Mouse (Mus musculus) liver, embryonic 14.5 days (tissue): ENCODE data around the gene Mvb12a. TPM values are rescaled to one million over a fixed set of nuclear protein-coding genes. Genes with fewer than 3 reads are reported as not detected.
"Not testable (repeated sequence)": the region's sequence is repeated elsewhere in the genome, so short reads cannot be mapped to it uniquely, and the experiment has no call there.

Source experiments
- ATAC-seq: fragments of 200-750 bp; cut with Nextera tagmentation; 2 replicates; pipeline ENCODE4 v1.8.0; 2017; ENCODE audit warnings: moderate number of reproducible peaks, mild to moderate bottlenecking, moderate library complexity; ENCODE audit not compliant: insufficient read depth
- DNase-seq, 3 experiments: peaks; one replicate each; pipeline ENCODE4 v3.0.0-alpha.2; 2012 to 2013; ENCODE audit warnings: low read depth in 3 of 3, low spot score in 3 of 3
- H3K27ac ChIP-seq: fragments of 300-500 bp; sonication (generic); 2 replicates; pipeline ENCODE4 v1.5.1; 2014; ENCODE audit warnings: moderate library complexity, mild to moderate bottlenecking, control low read depth, inconsistent platforms
- H3K27me3 ChIP-seq: fragments of 300-500 bp; sonication (generic); 2 replicates; pipeline ENCODE4 v1.6.1; 2014; ENCODE audit warnings: mild to moderate bottlenecking, low read length, moderate library complexity; ENCODE audit not compliant: control insufficient read depth, insufficient read depth
- H3K36me3 ChIP-seq: fragments of 300-500 bp; sonication (generic); replicated peaks from 2 replicates; pipeline ENCODE4 v1.6.1; 2014; ENCODE audit warnings: low read depth; ENCODE audit not compliant: control insufficient read depth, insufficient read depth
- H3K4me1 ChIP-seq, 2 experiments: fragments of 200-500 bp in 1 of 2; fragments of 300-500 bp in 1 of 2; sonication (generic) in 1 of 2; replicated peaks; 2 replicates each; pipeline ENCODE4 v1.6.1; 2012 to 2014; ENCODE audit warnings: antibody characterized with exemption in 1 of 2, inconsistent platforms in 1 of 2, low read length in 1 of 2; ENCODE audit not compliant: control insufficient read depth in 2 of 2, insufficient read depth in 2 of 2
- H3K4me2 ChIP-seq: fragments of 300-500 bp; sonication (generic); 2 replicates; pipeline ENCODE4 v1.6.1; 2014; ENCODE audit warnings: low read depth, mild to moderate bottlenecking, control low read depth, moderate library complexity
- H3K4me3 ChIP-seq, 2 experiments: fragments of 200-500 bp in 1 of 2; fragments of 300-500 bp in 1 of 2; sonication (generic) in 1 of 2; 2 replicates each; pipeline ENCODE4 v1.5.1; 2012 to 2014; ENCODE audit warnings: low read depth in 2 of 2, low read length in 2 of 2, mild to moderate bottlenecking in 2 of 2, control low read depth in 1 of 2, inconsistent platforms in 1 of 2, moderate library complexity in 1 of 2; ENCODE audit not compliant: insufficient read depth in 1 of 2
- H3K9ac ChIP-seq: fragments of 300-500 bp; sonication (generic); replicated peaks from 2 replicates; pipeline ENCODE4 v1.6.1; 2014; ENCODE audit warnings: mild to moderate bottlenecking, control low read depth, moderate library complexity
- H3K9me3 ChIP-seq: fragments of 300-500 bp; sonication (generic); 2 replicates; pipeline ENCODE4 v1.6.1; 2016; ENCODE audit warnings: low read length, mixed read lengths; ENCODE audit not compliant: control insufficient read depth
- CTCF ChIP-seq: IDR thresholded peaks from 2 replicates; pipeline ENCODE4 v1.5.1; 2016; ENCODE audit warnings: antibody characterized with exemption, low read depth, control low read depth
- EP300 ChIP-seq: IDR thresholded peaks from 2 replicates; pipeline ENCODE4 v1.6.1; 2016; ENCODE audit warnings: antibody characterized with exemption, low read depth
- WGBS: fragments of 180-500 bp; shearing (Covaris S2); extraction: QIAGEN DNeasy Blood & Tissue Kit; methylation state at CpG from one replicate; pipeline ENCODE4 v1.1.7; 2014; ENCODE audit not compliant: insufficient replicate concordance; 5-methylcytosine and 5-hydroxymethylcytosine counted together
- polyA plus RNA-seq, 2 experiments: library from polyadenylated mRNA; depleted of rRNA in 1 of 2; stranded (reverse) in 1 of 2; unstranded in 1 of 2; fragments of >200 nt; fragmentation: Nextera tagmentation in 1 of 2; extraction: Ambion mirVana in 1 of 2; gene quantifications; 2 replicates each; pipeline versions ENCODE4 v1.2.1 to v1.2.3; 2012 to 2014

Gene Mvb12a
- polyA plus RNA-seq, 2 experiments: 25.6 to 31.1 TPM

DNA sequence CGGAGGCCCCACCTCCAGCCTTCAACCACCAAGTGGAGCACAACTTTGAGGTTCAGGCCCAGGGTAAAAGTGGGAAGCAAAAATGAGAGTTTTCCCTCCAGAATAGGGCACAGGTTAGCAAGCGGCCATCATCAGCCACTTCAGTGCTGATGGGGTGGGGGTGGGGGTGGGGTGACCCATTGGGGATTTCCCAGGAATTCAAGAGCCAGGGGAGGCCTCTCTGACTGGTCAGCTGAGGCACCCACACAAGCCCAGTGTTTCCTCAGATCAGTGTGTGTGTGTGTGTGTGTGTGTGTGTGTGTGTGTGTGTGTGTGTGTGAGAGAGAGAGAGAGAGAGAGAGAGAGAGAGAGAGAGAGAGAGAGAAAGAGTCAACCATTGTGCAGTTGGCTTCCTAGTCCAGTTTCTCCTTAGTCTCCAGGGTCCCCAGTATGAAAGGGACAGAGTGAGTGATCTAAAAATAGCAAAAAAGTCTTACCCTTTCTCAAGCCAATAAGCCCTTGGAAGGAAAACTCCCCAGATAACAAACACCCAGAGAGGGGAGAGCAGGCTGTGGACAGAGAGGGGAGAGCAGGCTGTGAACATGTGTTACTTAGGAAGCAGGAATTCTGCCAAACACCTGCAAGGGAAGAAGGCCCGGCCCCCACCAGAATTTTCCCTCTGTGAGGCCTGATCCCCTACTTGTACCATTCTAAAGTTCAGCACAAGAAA is 15.4 kb upstream of the Mvb12a start:
- TF ChIP-seq CTCF (no peak), EP300 (no peak)
- Histone ChIP-seq H3K4me2 (no peak overlapping the region), H3K4me3 (no peak overlapping the region), H3K27ac (no peak overlapping the region), H3K4me1 (peaks cover 0 to 5% of the 10 kb centered on the region in 2 experiments; a peak in 2 of 4 replicates), H3K9me3 (no peaks in the 10 kb centered on the region), H3K9ac (no peak overlapping the region), H3K36me3 (no peaks in the 10 kb centered on the region), H3K27me3 (peaks cover 15% of the 10 kb centered on the region)
- ATAC-seq (no peak), DNase-seq (no peak)
- WGBS: 38% methylated on average over 3 of the region's 3 CpGs

DNA sequence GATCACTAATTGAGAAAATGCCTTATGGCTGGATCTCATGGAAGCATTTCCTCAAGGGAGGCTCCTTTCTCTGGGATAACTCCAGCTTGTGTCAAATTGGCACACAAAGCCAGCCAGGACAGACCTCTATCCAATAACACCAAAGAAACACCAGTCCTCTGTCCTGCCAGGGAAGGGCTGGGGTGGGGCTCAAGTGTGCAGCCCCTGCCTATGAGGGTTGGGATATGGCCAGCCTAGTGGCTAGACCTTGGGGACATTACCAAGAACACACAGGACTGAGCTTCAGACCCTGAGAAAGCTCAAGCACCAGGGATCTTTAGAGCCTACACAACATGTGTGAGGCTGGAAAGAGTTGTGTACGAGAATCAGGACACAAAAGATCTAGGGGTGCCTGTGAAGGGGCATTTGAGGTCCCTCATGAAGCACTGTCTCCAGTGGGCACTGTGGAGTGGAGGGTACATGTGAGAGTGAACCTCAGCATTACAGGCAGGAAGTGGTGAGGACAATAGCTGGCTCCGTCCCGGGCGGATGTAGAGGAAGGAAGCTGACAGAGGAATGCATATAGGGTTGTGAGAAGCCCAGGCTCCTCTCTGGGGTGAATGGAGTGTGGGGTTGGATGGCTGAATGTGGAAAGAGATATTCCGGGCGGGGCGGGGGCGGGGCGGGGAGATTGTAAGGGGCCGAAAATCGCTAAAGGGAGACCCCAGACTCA is 14.2 kb upstream of the Mvb12a start:
- Histone ChIP-seq H3K9me3 (no peaks in the 10 kb centered on the region), H3K4me3 (no peak overlapping the region), H3K9ac (no peak overlapping the region), H3K27ac (no peak overlapping the region), H3K4me2 (no peak overlapping the region), H3K36me3 (no peaks in the 10 kb centered on the region), H3K4me1 (peaks cover 0 to 5% of the 10 kb centered on the region in 2 experiments; a peak in 2 of 4 replicates), H3K27me3 (peaks cover 15% of the 10 kb centered on the region)
- WGBS: 18% methylated on average over 11 of the region's 11 CpGs
- ATAC-seq (peak; percentile 31; the same call in 1 of the 2 replicates), DNase-seq (no peak)
- TF ChIP-seq CTCF (no peak), EP300 (no peak)

DNA sequence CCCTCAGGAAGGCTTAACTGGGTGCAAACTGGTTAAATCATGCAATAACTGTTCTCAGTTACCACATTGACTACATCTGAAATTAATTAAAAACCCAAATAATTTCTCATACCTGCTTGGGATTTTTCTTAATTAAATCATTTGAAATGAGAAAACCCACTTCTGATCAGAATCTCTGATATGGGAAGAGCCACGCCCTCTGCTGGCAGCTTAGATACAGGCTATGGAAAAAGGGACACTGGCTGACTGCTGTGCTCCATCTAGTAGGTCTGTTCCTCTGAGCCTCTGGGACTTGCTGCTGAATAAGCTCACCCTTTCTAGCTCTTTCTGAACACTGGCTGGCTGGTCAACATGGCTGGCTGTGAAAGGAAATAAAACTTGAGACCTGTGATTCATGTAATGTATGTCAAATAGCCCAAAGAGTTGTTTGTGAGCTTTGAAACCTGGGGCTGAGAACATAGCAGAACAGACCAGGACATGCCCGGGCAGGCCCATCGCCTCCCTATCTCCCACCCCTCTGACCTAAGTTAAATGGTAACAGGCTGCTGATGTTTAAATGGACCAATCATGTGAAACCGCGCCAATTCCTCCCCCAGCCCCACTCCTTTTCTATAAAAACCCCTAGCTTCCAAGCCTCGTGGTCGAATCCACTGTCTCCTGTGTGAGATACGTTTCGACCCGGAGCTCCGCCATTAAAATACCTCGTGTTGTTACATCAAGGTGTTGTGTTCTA is 11.8 kb upstream of the Mvb12a start:
- not testable (repeated sequence) for DNase-seq, H3K27me3 ChIP-seq, H3K36me3 ChIP-seq, H3K9me3 ChIP-seq, H3K4me1 ChIP-seq, ATAC-seq, H3K4me3 ChIP-seq, H3K27ac ChIP-seq, H3K4me2 ChIP-seq, H3K9ac ChIP-seq
- 51% methylated on average over 5 of the region's 12 CpGs for WGBS
- peak; percentile 43; the same call in 1 of the 2 replicates for TF ChIP-seq CTCF

DNA sequence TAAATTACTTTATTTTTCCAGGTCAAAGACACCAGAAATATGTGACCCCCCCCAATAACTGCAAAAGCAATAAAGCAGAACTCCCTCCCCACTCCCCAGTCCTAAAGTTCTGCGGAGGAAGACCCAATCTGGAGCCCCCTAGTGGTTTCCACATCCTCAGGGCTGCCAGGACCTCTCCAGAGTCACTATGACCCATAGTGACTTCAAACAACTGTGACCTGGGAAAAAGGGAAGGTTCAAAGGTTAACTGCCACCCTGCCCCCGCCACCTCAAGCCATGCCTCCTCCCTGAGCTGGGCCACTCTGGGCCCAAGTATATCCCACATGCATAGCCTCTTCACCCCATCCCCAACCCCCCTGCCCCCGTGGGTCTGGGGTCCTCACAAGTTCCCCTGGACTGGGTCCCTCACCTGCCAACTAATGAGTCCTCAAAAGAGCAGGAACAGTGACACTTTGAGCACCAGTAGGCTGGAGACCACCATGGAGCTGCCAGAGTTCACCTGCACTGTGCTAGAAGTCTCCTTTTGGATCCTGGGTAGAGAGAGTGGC is 8.4 kb upstream of the Mvb12a start:
- no peaks in the 10 kb centered on the region for H3K36me3 ChIP-seq
- no peaks in the 10 kb centered on the region for H3K9me3 ChIP-seq
- ATAC-seq: no peak
- H3K27ac ChIP-seq: no peak overlapping the region
- peaks cover 8% of the 10 kb centered on the region in 2 experiments for H3K4me1 ChIP-seq
- WGBS: 51% methylated on average over 3 of the region's 3 CpGs
- no peak for DNase-seq
- no peaks in the 10 kb centered on the region for H3K27me3 ChIP-seq
- H3K9ac ChIP-seq: no peak overlapping the region
- no peak overlapping the region for H3K4me2 ChIP-seq
- TF ChIP-seq EP300: no peak
- peak; percentile 15; the same call in 1 of the 2 replicates for TF ChIP-seq CTCF
- H3K4me3 ChIP-seq: no peak overlapping the region
